Mouse (Mus musculus): Measurements from ENCODE around the gene Asb8.

Gene Asb8

GRCm38 (mm10) chr15:98155272-98155671 lies 10.2 kb downstream of the Asb8 start:
- DNase-seq, result no peak

DNA sequence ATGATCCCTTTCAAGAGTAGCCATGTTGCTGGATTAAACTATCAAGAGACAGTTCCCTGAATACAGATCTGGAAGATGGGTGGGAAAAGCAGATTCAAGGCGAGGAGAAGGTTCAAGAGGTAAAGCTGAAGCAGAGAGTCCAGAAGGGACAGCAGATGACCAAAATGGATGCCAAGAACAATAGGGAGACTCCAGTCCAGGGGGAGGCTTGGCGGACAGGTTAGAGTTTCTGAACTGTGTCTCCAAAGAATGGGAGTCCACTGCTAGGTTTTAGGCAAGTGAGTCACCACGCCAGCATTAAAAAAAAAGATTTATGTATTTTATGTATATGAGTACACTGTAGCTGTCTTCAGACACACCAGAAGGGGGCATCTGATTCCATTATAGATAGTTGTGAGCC lies 10.8 kb downstream of the Asb8 start:
- no peak for DNase-seq

- no peak for DNase-seq
These were observed 11.3 kb downstream of the Asb8 start for GRCm38 (mm10) chr15:98154146-98154545.

DNA sequence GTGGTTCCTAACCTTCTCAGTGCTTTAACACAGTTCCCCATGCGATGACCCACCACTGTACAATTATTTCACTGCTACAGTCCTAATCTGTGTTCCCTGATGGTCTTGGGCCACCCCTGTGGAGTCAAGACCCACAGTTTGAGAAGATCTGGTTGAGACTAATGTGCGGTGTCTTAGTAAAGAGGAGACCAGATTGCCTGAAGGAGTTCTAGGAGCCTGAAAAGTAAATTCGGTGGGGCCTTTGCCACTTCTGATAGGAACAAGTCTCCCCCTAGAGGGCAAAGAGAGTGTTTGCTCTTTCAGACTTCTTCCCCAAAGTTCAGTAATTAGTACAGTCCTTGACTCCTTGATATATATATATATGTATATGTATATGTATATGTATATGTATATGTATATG lies 11.8 kb downstream of the Asb8 start:
- peak; percentile 87 for DNase-seq

DNA sequence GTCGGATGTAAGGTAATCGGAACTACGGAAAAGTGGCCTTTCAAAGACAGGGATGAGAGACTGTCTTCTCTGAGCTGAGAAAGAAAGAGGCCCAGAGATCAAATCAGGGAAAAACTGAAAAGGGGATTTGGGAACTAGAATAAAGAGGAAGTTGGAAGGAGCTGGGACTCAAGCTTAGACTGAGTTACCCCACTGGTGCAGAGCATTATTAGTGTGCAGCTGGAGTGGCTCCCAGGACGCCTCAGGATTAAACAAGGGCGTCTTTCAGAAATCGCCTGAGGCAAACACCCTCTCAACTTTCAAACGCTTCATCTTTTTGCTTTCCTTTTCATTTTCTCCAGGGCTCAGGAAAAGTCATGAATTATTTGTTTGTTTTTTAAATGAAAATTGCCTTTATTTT lies 12.5 kb downstream of the Asb8 start:
- DNase-seq, result no peak

- DNase-seq, result no peak
These were observed 16.2 kb downstream of the Asb8 start for GRCm38 (mm10) chr15:98149166-98149602.

DNA sequence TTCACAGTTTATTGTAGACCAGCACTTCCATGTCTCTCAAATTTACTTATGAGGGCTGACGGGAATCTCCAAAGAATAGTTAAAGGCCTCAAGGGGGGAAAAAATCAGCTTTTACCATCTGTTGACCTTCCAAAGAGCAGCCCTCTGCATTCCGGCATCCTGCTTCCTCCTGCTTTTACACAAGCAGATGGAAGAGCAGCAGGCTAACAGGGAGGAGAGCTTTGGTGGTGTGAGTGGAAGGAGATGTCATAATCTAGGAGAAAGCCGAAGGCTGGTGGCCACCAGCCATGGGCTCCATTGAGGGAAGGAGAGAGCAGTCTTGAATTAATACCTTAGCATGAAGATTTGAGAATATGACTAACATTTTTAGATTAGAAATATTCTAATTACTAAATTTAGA lies 17.1 kb downstream of the Asb8 start:
- no peak for DNase-seq

DNA sequence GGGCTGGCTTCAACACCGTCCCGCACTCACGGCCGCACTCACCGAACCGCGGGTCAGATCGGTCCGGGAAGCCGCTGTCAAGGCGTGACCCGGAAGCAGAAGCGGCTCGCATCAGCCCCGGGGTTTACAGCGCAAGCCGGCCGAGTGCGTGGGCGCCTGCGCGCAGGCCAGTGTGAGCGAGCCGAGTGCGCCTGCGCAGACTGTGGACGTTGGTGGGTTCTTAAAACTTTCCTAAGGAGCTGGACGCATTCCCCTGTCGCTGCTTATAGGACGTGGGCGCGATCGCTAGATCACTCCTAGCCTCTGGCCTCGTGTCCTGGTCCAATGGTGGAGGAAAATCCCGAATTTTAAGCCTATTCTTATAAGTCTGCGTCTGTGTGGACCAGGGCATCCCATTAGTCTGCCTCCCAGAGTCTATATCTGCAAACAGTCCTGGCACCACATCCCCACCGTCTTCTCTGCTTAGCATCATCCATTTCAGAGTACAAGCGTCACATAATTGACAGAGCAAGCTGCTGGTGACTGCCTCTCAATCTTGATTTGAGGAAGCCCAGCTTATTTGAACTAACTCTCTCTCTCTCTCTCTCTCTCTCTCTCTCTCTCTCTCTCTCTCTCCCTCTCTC lies 19.8 kb downstream of the Asb8 start:
- DNase-seq, result peak; percentile 96

DNA sequence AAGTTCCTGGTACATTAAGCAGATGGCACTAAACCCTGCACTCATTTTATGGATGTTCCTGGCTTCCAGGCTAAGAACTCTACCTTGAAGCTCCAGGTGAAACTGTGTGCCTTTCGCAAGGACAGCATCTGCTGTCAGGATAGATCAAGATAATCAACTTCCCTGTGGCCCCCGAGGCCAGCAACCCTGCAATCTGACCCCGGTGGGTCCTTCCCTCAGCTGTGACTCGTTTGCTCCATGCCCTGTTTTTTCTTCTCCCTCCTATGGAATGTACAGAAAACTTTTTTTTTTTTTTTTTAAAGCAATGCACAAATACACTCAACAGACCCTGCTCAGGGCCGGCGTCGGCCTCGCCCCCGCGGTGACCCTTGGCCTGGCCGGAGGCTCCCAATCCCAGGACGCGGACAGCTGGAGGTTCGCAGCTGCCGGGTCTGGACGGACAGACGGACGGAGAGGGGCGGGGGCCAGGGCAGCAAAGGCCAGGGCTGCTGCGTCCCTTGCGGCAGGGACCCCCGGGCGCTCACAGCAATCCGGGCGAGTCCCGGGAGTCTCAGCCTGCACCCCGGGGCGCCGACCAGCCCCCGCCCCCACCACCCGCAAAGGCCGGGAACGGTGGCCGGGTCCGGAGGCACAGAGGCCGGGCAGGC lies 20.4 kb downstream of the Asb8 start:
- DNase-seq, result peak; percentile 47

- DNase-seq, result no peak
These were observed 22.9 kb downstream of the Asb8 start for GRCm38 (mm10) chr15:98142515-98142914.

DNA sequence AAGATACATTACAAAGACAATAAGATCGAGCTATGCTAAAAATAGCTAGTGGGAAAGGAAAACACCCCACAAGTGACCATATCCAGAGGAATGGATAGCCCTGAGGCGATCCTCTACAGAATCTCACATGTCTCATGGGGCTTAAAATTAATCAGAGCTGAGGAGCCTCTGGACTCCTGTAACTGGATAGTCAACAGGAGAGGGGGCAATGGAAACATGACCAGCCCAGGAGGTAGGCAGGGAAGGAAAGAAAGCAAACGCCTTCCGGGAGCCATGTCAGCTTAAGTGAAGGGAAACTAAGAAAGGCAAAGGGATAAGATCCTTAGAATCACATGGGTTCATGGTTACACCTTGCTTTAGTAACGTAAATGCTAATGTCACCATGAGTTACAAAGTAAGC lies 24.6 kb downstream of the Asb8 start:
- DNase-seq, result no peak

DNA sequence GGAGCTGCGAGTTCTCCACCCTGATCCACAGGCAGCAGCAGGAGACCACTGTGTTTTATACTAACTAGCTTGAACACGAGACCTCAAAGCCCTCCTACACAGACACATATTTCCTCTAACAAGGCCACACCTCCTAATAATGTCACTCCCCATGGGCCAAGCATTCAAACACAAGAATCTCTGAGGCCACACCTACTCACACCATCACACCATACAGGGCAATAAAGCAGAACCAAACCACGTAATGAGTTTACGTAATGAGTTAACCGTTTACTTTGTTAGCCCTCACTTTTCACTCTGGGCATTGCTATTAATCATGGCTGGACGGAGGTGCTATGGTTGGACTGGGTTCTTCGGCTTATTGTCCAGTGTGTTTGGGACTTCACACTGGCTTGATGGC lies 25.7 kb downstream of the Asb8 start:
- DNase-seq, result no peak

DNA sequence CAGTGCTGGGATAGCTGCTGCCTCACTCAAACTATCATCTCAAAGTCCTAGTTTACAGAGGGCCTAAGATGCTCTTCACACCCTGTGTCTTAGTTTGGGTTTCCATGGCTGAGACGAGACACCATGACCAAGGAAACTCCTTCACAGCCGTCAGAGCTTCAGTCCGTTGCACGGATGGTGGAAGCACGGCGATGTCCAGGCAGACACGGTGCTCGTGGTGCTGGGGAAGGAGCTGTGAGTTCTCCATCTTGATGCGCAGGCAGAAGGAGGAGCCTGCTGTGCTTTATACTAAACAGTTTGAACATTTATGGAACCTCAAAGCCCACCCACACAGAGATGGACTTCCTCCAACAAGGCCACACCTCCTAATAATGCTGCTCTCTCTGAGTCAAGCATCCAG lies 28.6 kb downstream of the Asb8 start:
- no peak for DNase-seq

- no peak for DNase-seq
These were observed 29.8 kb downstream of the Asb8 start for GRCm38 (mm10) chr15:98135671-98136070.

DNA sequence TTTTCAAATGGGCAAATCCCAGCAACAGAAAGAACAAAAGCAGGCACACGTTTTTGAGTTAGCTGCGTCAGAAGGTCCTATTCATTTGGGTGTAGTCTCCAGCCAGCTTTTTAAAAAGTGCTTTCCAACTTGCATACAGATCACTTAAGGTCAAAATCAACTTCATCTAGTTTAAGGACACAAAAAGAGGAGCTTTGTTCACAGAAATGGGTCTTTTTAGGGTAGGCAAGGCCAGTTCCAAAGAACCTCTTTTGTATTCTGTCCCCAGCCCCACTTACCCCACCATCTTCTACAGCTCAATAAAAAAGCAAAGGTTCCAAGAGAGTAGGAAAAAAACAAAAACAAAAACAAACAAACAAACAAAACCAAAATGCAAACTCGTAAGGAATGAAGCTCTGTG lies 30.8 kb downstream of the Asb8 start:
- DNase-seq, result no peak

DNA sequence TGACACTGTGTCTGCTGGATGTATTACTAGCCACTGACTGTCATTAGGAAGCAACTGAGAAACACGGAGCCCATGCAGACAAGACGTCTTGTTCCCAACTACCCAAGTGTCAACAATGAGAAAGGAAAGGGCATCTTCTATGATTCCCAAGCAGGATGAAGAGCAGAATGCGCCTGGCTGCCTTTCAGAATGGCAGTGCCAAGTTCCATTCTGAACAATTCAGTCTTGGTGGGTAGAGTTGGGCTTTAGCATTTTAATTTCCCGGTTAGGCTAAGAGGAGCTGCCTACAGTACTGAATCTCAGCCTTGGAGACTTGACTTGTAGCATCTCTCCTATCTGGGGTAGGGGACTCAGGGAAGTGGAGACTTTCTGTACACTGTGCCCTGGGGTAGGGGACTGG lies 31.4 kb downstream of the Asb8 start:
- no peak for DNase-seq

- no peak for DNase-seq
These were observed 32.0 kb downstream of the Asb8 start for GRCm38 (mm10) chr15:98133471-98133870.

GRCm38 (mm10) chr15:98131942-98132655 lies 33.3 kb downstream of the Asb8 start:
- no peak for DNase-seq

DNA sequence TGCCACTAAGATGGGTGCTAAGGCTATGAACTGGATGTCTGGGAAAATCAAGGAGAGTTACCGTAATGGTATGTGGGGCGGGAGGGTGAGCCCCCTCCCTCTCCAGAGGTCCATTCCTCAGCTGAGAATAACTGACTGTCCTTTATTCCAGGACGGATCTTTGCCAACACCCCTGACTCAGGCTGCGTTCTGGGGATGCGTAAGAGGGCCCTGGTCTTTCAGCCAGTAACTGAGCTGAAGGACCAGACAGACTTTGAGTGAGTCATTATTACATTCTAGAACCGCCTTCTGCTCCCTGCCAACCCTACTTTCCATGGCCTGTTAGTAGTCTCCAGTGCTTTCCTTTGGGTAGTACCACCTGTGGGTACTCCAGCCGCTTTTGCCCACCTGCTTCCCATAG lies 34.0 kb downstream of the Asb8 start:
- no peak for DNase-seq

DNA sequence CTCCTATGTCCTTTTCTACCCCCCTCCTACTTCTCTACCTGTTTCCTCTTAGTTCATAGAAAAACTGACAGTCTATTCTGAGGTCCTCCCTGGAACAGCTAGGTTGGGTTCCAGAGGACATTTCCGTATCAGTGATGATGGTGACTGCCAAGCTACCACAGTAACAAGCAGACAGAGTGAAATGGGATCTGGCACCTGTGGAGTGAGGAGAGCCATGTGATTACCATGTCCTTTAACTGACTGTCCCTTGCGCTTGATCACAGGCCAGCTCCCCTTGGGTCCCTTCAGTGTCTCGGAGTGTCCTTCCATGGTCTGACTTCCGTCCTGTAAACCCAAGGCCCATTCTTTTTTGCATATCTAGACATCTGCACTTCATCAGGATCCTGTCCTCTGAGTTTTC lies 34.4 kb downstream of the Asb8 start:
- DNase-seq, result no peak

DNA sequence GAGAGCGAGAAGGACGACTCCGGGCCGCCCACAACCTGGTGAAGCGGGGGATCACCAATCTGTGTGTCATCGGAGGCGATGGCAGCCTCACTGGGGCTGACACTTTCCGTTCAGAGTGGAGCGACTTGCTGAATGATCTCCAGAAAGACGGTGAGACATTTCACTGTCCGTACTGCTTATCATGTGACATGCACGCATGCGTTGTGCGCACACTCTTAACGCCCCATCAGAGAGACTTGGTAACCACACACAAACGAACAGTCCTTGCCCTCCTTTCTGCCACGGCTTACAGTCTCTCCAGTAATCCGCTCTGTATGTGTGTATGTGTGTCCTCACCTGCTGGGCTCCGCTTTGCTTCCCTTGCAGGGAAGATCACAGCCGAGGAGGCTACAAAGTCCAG lies 44.6 kb downstream of the Asb8 start:
- no peak for DNase-seq

DNA sequence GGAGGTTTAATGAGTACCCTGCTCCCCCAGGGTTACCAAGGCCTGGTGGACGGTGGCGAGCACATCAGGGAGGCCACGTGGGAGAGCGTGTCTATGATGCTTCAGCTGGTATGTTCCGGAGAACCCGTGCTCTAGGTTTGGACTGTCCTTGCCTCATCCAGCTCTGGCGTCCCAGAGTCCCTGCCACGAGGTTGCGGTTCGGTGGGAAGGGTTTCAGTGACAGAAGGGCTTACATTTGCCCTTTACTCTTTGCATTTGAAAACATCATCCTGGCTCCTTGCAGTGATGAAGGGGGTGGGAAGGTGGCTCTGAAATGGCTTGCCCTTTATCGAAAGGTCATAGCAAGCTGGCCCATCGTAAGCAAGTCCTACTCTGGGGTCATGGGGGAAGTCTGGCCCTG lies 46.1 kb downstream of the Asb8 start:
- DNase-seq, result no peak

DNA sequence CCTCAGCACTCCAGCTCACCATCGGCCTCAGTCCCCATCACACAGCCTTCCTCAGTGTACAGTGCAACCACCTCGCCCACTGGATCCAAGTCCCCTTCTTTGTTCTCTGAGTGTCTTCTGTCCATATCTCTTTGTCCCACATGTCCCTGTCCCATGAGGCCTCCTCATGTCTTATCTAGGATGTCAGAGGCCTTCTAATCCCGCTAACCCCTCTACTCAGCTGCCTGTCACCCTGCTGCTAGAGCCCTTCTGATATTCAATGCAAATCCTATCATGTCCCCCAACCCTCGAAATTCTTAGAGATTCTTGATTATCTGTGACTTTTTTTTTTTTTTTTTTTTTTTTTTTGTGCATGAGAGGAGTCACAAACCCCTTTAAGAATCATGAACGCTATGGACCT lies 49.1 kb downstream of the Asb8 start:
- no peak for DNase-seq

- no peak for DNase-seq
These were observed 49.7 kb downstream of the Asb8 start for GRCm38 (mm10) chr15:98115779-98116163.

Data from embryo, embryonic 11 days (tissue).